18 mouse cellular contexts compared by ENCODE assay signal in genomic region chr7:101010741-101011140, GRCm38 (mm10). TPM values are rescaled to one million over a fixed set of nuclear protein-coding genes. Genes with fewer than 3 reads are reported as not detected.
A peak's percentile ranks its signal among the peaks of the same experiment; 100 is the strongest.
DNase-seq lines count a peak whose midpoint lies in the region; ATAC-seq and TF ChIP-seq lines count a peak whose summit lies in the region.
"Had no signal": no experiment of that assay in that cellular context is flagged by ENCODE, and none has a peak within 500 bp of the region (broad histone marks: within the 10 kb centered on the region; RNA-seq: fewer than 3 reads in every experiment).

No protein-coding gene starts in this region.

- intact Hi-C loops in heart, postnatal 25 days (cut with DNase I): loop anchor here (2.0 kb wide), 2 partner anchors 20 to 38 kb away; no protein-coding TSS in a partner anchor

- no peak overlapping the region for H3K27ac ChIP-seq in heart, embryonic 15.5 days
- H3K27ac ChIP-seq in lung, embryonic 14.5 days (ENCODE audit: low read depth): no peak overlapping the region
- no peak overlapping the region for H3K27ac ChIP-seq in embryonic fibroblast, embryonic 13.5 days (ENCODE audit: insufficient read depth, low read length)
- H3K27ac ChIP-seq in macrophage: no peak overlapping the region
- H3K27ac ChIP-seq: hindbrain, embryonic 14.5 days had no signal

- H3K79me2 ChIP-seq in macrophage (ENCODE audit: inconsistent target): peaks cover 41% of the 10 kb centered on the region; the same call in 1 of the 2 replicates

- H3K4me3 ChIP-seq in heart, embryonic 15.5 days: peak overlapping the region; percentile 57
- peak overlapping the region; percentile 52; the same call in 1 of the 2 replicates for H3K4me3 ChIP-seq in lung, embryonic 14.5 days (ENCODE audit: low read depth, low read length)
- peak overlapping the region; percentile 60 for H3K4me3 ChIP-seq in embryonic fibroblast, embryonic 13.5 days (ENCODE audit: insufficient read depth, low read length)
- peak overlapping the region; percentile 66 for H3K4me3 ChIP-seq in macrophage (ENCODE audit: inconsistent target)

- H3K27me3 ChIP-seq in heart, embryonic 15.5 days: peaks cover 30% of the 10 kb centered on the region
- peaks cover 12% of the 10 kb centered on the region; the same call in 1 of the 2 replicates for H3K27me3 ChIP-seq in lung, embryonic 14.5 days (ENCODE audit: insufficient read depth, low read length)

- no peaks in the 10 kb centered on the region for H3K9me3 ChIP-seq in heart, embryonic 15.5 days (replicated peaks)
- no peaks in the 10 kb centered on the region for H3K9me3 ChIP-seq in lung, embryonic 14.5 days (ENCODE audit: low read depth, low read length)
- H3K9me3 ChIP-seq: embryonic facial prominence, embryonic 15.5 days had no signal

- DNase-seq in heart, postnatal 25 days (ENCODE audit: low spot score): no peak
- DNase-seq in lung, embryonic 14.5 days: no peak
- no peak for DNase-seq in lung, adult 18-20 months
- DNase-seq in embryo, embryonic 9.5 days (ENCODE audit: extremely low spot score): no peak
- DNase-seq in adipocyte (ENCODE audit: low spot score): no peak
- DNase-seq: cerebellum, postnatal 14 days; gastrocnemius, postnatal 36 days; kidney, postnatal 14 days; midbrain, embryonic 14.5 days; retina, postnatal 1 day; thymus, adult 18-20 months had no signal

- H3K4me2 ChIP-seq in heart, embryonic 15.5 days: peak overlapping the region; percentile 92; the same call in 1 of the 2 replicates
- peak overlapping the region; percentile 5; the same call in 1 of the 2 replicates for H3K4me2 ChIP-seq in lung, embryonic 14.5 days

- no peak overlapping the region for H3K9ac ChIP-seq in heart, embryonic 15.5 days
- no peak overlapping the region for H3K9ac ChIP-seq in lung, embryonic 14.5 days
- H3K9ac ChIP-seq: embryonic facial prominence, embryonic 15.5 days; hindbrain, embryonic 14.5 days had no signal

- TF ChIP-seq CTCF in lung, embryonic 14.5 days (IDR thresholded peaks at IDR 0.05; ENCODE audit: low read depth): no peak
- no peak for TF ChIP-seq CTCF in embryonic fibroblast, embryonic 13.5 days (IDR thresholded peaks at IDR 0.05; ENCODE audit: borderline replicate concordance, insufficient read depth, low read length)

- H3K36me3 ChIP-seq in heart, embryonic 15.5 days: no peaks in the 10 kb centered on the region
- H3K36me3 ChIP-seq in lung, embryonic 14.5 days (ENCODE audit: insufficient read depth): no peaks in the 10 kb centered on the region
- no peaks in the 10 kb centered on the region for H3K36me3 ChIP-seq in macrophage (ENCODE audit: inconsistent target)
- H3K36me3 ChIP-seq: embryonic facial prominence, embryonic 15.5 days had no signal

- 69% methylated on average over 3 of the region's 3 CpGs for WGBS in heart, embryonic 15.5 days
- WGBS in lung, embryonic 14.5 days: 67% methylated on average over 3 of the region's 3 CpGs
- 65% methylated on average over 3 of the region's 3 CpGs for WGBS in macrophage (ENCODE audit: missing documents)

- H3K4me1 ChIP-seq in heart, embryonic 15.5 days (replicated peaks): peaks cover 15% of the 10 kb centered on the region
- peaks cover 10% of the 10 kb centered on the region; the same call in 1 of the 2 replicates for H3K4me1 ChIP-seq in lung, embryonic 14.5 days (ENCODE audit: insufficient read depth)
- no peaks in the 10 kb centered on the region for H3K4me1 ChIP-seq in embryonic fibroblast, embryonic 13.5 days (ENCODE audit: control insufficient read depth, insufficient read depth, low read length)

- no peak for ATAC-seq in heart, embryonic 15.5 days (replicated peaks; ENCODE audit: insufficient number of reproducible peaks, insufficient read depth, low FRiP score, low read depth)
- no peak for ATAC-seq in lung, embryonic 14.5 days (ENCODE audit: insufficient read depth)

- TF ChIP-seq POLR2A in embryonic fibroblast, embryonic 13.5 days (IDR thresholded peaks at IDR 0.05; ENCODE audit: low read depth, low read length): no peak

RNA-seq across cellular contexts. Expression of gene P2ry2, which starts 1.9 kb away (rescaled TPM):
- polyA plus RNA-seq in heart, embryonic 15.5 days (2015; fragmentation: Nextera tagmentation; extraction: Ambion mirVana): 2.2 and 3.5 TPM in 2 replicates
- total RNA-seq in heart, postnatal 25 days (2021): 10 to 100 TPM; 17.3 to 26.1 TPM
- 3.4 and 3.5 TPM in 2 replicates for polyA plus RNA-seq in lung, embryonic 14.5 days (2014; fragmentation: Nextera tagmentation; extraction: Ambion mirVana)
- polyA plus RNA-seq in embryonic fibroblast, embryonic 13.5 days (2011; ENCODE audit: insufficient read length, low read depth, missing spikeins): 2.4 and 5.8 TPM in 2 replicates
- 100 to 1,000 TPM in 9 of 26 experiments, 10 to 100 TPM in 17; 15.2 to 495 (median 73.8) TPM for total RNA-seq in macrophage (2018; cell fraction: chromatin; rRNA removed)
- 100 to 1,000 TPM in 2 of 26 experiments, 10 to 100 TPM in 17, 1 to 10 TPM in 7; 5.8 to 162 (median 14.2) TPM for total RNA-seq in macrophage (2018; cell fraction: cytosol; rRNA removed)
- total RNA-seq in macrophage (2018; cell fraction: nucleus; rRNA removed): 100 to 1,000 TPM in 8 of 26 experiments, 10 to 100 TPM in 18; 12.4 to 280 (median 55.0) TPM
- polyA plus RNA-seq in macrophage (2018): 8.0 to 11.7 TPM (median 9.1 TPM) in 3 replicates
- polyA plus RNA-seq: forebrain, embryonic 16.5 days; neural tube, embryonic 14.5 days had no signal

RNA-seq across cellular contexts. Expression of gene P2ry6, which starts 36.3 kb away (rescaled TPM):
- 3.8 and 6.8 TPM in 2 replicates for polyA plus RNA-seq in heart, embryonic 15.5 days (2015; fragmentation: Nextera tagmentation; extraction: Ambion mirVana)
- 1 to 10 TPM; 4.4 TPM for total RNA-seq in heart, postnatal 25 days (2021)
- polyA plus RNA-seq in lung, embryonic 14.5 days (2014; fragmentation: Nextera tagmentation; extraction: Ambion mirVana): 9.4 and 10.9 TPM in 2 replicates
- 1.4 and 1.6 TPM in 2 replicates for polyA plus RNA-seq in embryonic fibroblast, embryonic 13.5 days (2011; ENCODE audit: insufficient read length, low read depth, missing spikeins)
- total RNA-seq in macrophage (2018; cell fraction: chromatin; rRNA removed): 100 to 1,000 TPM in 25 of 26 experiments, 10 to 100 TPM in 1; 99.4 to 376 (median 193) TPM
- total RNA-seq in macrophage (2018; cell fraction: cytosol; rRNA removed): 100 to 1,000 TPM; 133 to 264 (median 189) TPM
- 100 to 1,000 TPM in 23 of 26 experiments, 10 to 100 TPM in 3; 82.6 to 248 (median 161) TPM for total RNA-seq in macrophage (2018; cell fraction: nucleus; rRNA removed)
- 148 to 183 TPM (median 169 TPM) in 3 replicates for polyA plus RNA-seq in macrophage (2018)

Comparison
In these comparisons a context has a peak if more than half of its experiments do, and no peak if none do; other contexts are left out.
1. RNA of gene P2ry6, which starts 36.3 kb away (polyA plus RNA-seq): 148 to 183 TPM in macrophage; 9.4 to 10.9 TPM in lung, embryonic 14.5 days, 3.8 to 6.8 TPM in heart, embryonic 15.5 days and 1.4 to 1.6 TPM in embryonic fibroblast, embryonic 13.5 days; every median in the first group is over 10 times any median in the second.
2. Peak in every context shown above with its lines, with median percentiles within 50 percentile points of each other: H3K4me3 ChIP-seq.